Comparison of ENCODE assay signal across 18 mouse cellular contexts in genomic region chr3:155577111-155577510, GRCm38 (mm10).
DNase-seq lines count a peak whose midpoint lies in the region; ATAC-seq and TF ChIP-seq lines count a peak whose summit lies in the region.
"Had no signal": no experiment of that assay in that cellular context is flagged by ENCODE, and none has a peak within 500 bp of the region (broad histone marks: within the 10 kb centered on the region; RNA-seq: fewer than 3 reads in every experiment).

No protein-coding gene starts in this region.

- H3K9ac ChIP-seq in kidney, embryonic 14.5 days (ENCODE audit: low read depth, low read length), result no peak overlapping the region
- H3K9ac ChIP-seq in forebrain, postnatal 0 days, result no peak overlapping the region
- no peak overlapping the region for H3K9ac ChIP-seq in midbrain, embryonic 12.5 days (replicated peaks)
- H3K9ac ChIP-seq: embryonic facial prominence, embryonic 15.5 days; intestine, embryonic 15.5 days had no signal

- no peaks in the 10 kb centered on the region for H3K36me3 ChIP-seq in kidney, embryonic 14.5 days (ENCODE audit: control insufficient read depth, insufficient read depth, low read length)
- no peaks in the 10 kb centered on the region for H3K36me3 ChIP-seq in kidney, adult 2 months (ENCODE audit: control insufficient read depth, insufficient read depth, low read length)
- H3K36me3 ChIP-seq in forebrain, postnatal 0 days (ENCODE audit: insufficient read depth), result no peaks in the 10 kb centered on the region
- H3K36me3 ChIP-seq in midbrain, embryonic 12.5 days, result no peaks in the 10 kb centered on the region
- H3K36me3 ChIP-seq: embryonic facial prominence, embryonic 15.5 days; intestine, embryonic 15.5 days had no signal

- no peaks in the 10 kb centered on the region for H3K27me3 ChIP-seq in kidney, embryonic 14.5 days (ENCODE audit: control insufficient read depth, insufficient read depth, low read length)
- H3K27me3 ChIP-seq in kidney, adult 2 months (replicated peaks; ENCODE audit: control insufficient read depth, insufficient read depth, low read length), result no peaks in the 10 kb centered on the region; the same call in 1 of the 2 replicates
- H3K27me3 ChIP-seq in forebrain, postnatal 0 days (ENCODE audit: insufficient read depth, low read length), result no peaks in the 10 kb centered on the region
- no peaks in the 10 kb centered on the region for H3K27me3 ChIP-seq in midbrain, embryonic 12.5 days
- H3K27me3 ChIP-seq: embryonic facial prominence, embryonic 15.5 days; intestine, embryonic 15.5 days had no signal

- TF ChIP-seq POLR2A in kidney, adult 2 months (IDR thresholded peaks at IDR 0.05; ENCODE audit: low read depth, low read length), result no peak
- TF ChIP-seq POLR2A in brain, embryonic 14.5 days (IDR thresholded peaks at IDR 0.05; ENCODE audit: borderline replicate concordance, extremely low read depth, insufficient read depth, insufficient read length, poor library complexity, severe bottlenecking), result no peak

- no peak for TF ChIP-seq CTCF in kidney, adult 2 months (conservative IDR thresholded peaks at IDR 0.05; ENCODE audit: insufficient read depth, insufficient read length, low read depth, low read length)
- no peak for TF ChIP-seq CTCF in brain, embryonic 14.5 days (IDR thresholded peaks at IDR 0.05; ENCODE audit: borderline replicate concordance, extremely low read depth, insufficient read depth, insufficient read length)
- TF ChIP-seq CTCF in forebrain, postnatal 0 days (IDR thresholded peaks at IDR 0.05; ENCODE audit: low read depth), result no peak

- H3K4me1 ChIP-seq in kidney, embryonic 14.5 days (ENCODE audit: control insufficient read depth, insufficient read depth, low read length), result no peaks in the 10 kb centered on the region
- no peaks in the 10 kb centered on the region for H3K4me1 ChIP-seq in kidney, adult 2 months (ENCODE audit: control insufficient read depth, insufficient read depth, low read length)
- H3K4me1 ChIP-seq in forebrain, postnatal 0 days (ENCODE audit: insufficient read depth), result no peaks in the 10 kb centered on the region
- peaks cover 7% of the 10 kb centered on the region for H3K4me1 ChIP-seq in midbrain, embryonic 12.5 days
- H3K4me1 ChIP-seq: embryonic facial prominence, embryonic 15.5 days; intestine, embryonic 15.5 days had no signal

- WGBS in kidney, embryonic 14.5 days, result 10% methylated on average over 2 of the region's 2 CpGs
- 22% methylated on average over 2 of the region's 2 CpGs for WGBS in kidney, adult 2 months
- WGBS in forebrain, postnatal 0 days, result 11% methylated on average over 2 of the region's 2 CpGs
- WGBS in midbrain, embryonic 12.5 days, result 28% methylated on average over 2 of the region's 2 CpGs

- no peak overlapping the region for H3K4me2 ChIP-seq in kidney, embryonic 14.5 days (replicated peaks; ENCODE audit: low read depth, low read length)
- H3K4me2 ChIP-seq in forebrain, postnatal 0 days (ENCODE audit: low read depth), result no peak overlapping the region
- H3K4me2 ChIP-seq in midbrain, embryonic 12.5 days (replicated peaks), result no peak overlapping the region
- H3K4me2 ChIP-seq: embryonic facial prominence, embryonic 15.5 days; intestine, embryonic 15.5 days; liver, embryonic 11.5 days had no signal

- no peak for DNase-seq in kidney, adult 2 months
- peak; percentile 68 for DNase-seq in brain, embryonic 14.5 days (ENCODE audit: low read depth)
- DNase-seq in forebrain, postnatal 0 days, result no peak
- DNase-seq in thymus, postnatal 36 days, result no peak
- DNase-seq in lung, postnatal 25 days (ENCODE audit: low spot score), result no peak
- DNase-seq in left cerebral cortex, adult 11 months (ENCODE audit: low spot score), result no peak
- DNase-seq: adrenal gland, postnatal 25 days; cerebellum, adult 18-20 months; heart, adult 2 months; heart, postnatal 10 days; thymus, adult 2 months had no signal

- no peak overlapping the region for H3K4me3 ChIP-seq in kidney, embryonic 14.5 days (ENCODE audit: low read length)
- no peak overlapping the region for H3K4me3 ChIP-seq in kidney, adult 2 months (ENCODE audit: insufficient read depth, low read depth, low read length)
- no peak overlapping the region for H3K4me3 ChIP-seq in forebrain, postnatal 0 days (ENCODE audit: low read depth, low read length)
- H3K4me3 ChIP-seq in midbrain, embryonic 12.5 days, result no peak overlapping the region
- H3K4me3 ChIP-seq: embryonic facial prominence, embryonic 15.5 days; heart, adult 2 months; intestine, embryonic 15.5 days; layer of hippocampus, adult 2 months had no signal

- no peak overlapping the region for H3K27ac ChIP-seq in kidney, embryonic 14.5 days (ENCODE audit: low read depth, low read length)
- H3K27ac ChIP-seq in kidney, adult 2 months (ENCODE audit: insufficient read depth, low read depth, low read length), result no peak overlapping the region
- H3K27ac ChIP-seq in forebrain, postnatal 0 days (ENCODE audit: low read depth, low read length), result no peak overlapping the region
- no peak overlapping the region for H3K27ac ChIP-seq in midbrain, embryonic 12.5 days (replicated peaks)
- H3K27ac ChIP-seq: embryonic facial prominence, embryonic 15.5 days; heart, adult 2 months; intestine, embryonic 15.5 days; layer of hippocampus, adult 2 months had no signal

- H3K9me3 ChIP-seq in kidney, embryonic 14.5 days (ENCODE audit: control insufficient read depth, low read length), result no peaks in the 10 kb centered on the region; the same call in 1 of the 2 replicates
- no peaks in the 10 kb centered on the region for H3K9me3 ChIP-seq in forebrain, postnatal 0 days (ENCODE audit: low read length)
- H3K9me3 ChIP-seq in midbrain, embryonic 12.5 days, result no peaks in the 10 kb centered on the region
- H3K9me3 ChIP-seq: embryonic facial prominence, embryonic 15.5 days; intestine, embryonic 15.5 days had no signal

- peak; percentile 95 for ATAC-seq in kidney, embryonic 14.5 days (ENCODE audit: low FRiP score, low TSS enrichment)
- ATAC-seq in forebrain, postnatal 0 days, result peak; percentile 48; the same call in 1 of the 2 replicates
- ATAC-seq in midbrain, embryonic 12.5 days (ENCODE audit: low FRiP score, low read depth), result peak; percentile 80
- ATAC-seq: intestine, embryonic 15.5 days; lung, postnatal 0 days had no signal
